Mouse (Mus musculus) stomach, postnatal 0 days (tissue): ENCODE measurements around the gene Pgbd5.

Source experiments
- CTCF ChIP-seq: IDR thresholded peaks from 2 replicates; pipeline ENCODE4 v1.5.1; 2016; ENCODE audit warnings: antibody characterized with exemption, low read depth, mild to moderate bottlenecking, moderate library complexity
- EP300 ChIP-seq: optimal IDR thresholded peaks from 2 replicates; pipeline ENCODE3; 2016; ENCODE audit warnings: antibody characterized with exemption

DNA sequence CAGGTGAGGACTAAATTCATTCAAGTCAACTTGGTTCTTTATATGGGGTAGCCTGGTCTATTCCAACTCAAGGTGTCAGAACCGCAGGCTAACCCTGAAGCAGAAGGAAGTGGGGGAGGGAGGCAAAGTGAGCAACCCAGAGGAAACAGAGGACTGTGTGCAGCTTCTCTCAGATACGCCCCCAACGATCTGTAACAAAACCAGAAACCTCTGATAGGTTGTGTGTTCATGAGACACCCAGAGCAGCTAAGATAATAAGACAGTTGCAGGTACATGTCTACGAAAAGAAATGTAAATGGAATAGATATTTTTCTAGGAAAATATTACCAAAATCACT is 120.2 kb downstream of the Pgbd5 start:
- TF ChIP-seq CTCF = no peak
- TF ChIP-seq EP300 = no peak
